Mouse (Mus musculus): ENCODE data around the gene Rbm3.

GRCm38 (mm10) chrX:8131393-8131792 is 14.3 kb downstream of the Rbm3 start:
- no peak for TF ChIP-seq POLR2A (IDR thresholded peaks at IDR 0.05; ENCODE audit: low read depth, low read length)
- TF ChIP-seq CTCF (conservative IDR thresholded peaks at IDR 0.05; ENCODE audit: insufficient read depth, insufficient read length, low read depth, low read length) = no peak
